Mouse (Mus musculus) c-Kit-negative CD71-positive TER-119-positive erythroid progenitor cells, embryonic 14.5 days (primary cell): Measurements from ENCODE around the gene Pik3cb.

ENCODE experiments used
- DNase-seq: peaks from one replicate; pipeline ENCODE4 v3.0.0-alpha.2; 2013; ENCODE audit warnings: low read depth, low spot score

Pik3cb gene

DNA sequence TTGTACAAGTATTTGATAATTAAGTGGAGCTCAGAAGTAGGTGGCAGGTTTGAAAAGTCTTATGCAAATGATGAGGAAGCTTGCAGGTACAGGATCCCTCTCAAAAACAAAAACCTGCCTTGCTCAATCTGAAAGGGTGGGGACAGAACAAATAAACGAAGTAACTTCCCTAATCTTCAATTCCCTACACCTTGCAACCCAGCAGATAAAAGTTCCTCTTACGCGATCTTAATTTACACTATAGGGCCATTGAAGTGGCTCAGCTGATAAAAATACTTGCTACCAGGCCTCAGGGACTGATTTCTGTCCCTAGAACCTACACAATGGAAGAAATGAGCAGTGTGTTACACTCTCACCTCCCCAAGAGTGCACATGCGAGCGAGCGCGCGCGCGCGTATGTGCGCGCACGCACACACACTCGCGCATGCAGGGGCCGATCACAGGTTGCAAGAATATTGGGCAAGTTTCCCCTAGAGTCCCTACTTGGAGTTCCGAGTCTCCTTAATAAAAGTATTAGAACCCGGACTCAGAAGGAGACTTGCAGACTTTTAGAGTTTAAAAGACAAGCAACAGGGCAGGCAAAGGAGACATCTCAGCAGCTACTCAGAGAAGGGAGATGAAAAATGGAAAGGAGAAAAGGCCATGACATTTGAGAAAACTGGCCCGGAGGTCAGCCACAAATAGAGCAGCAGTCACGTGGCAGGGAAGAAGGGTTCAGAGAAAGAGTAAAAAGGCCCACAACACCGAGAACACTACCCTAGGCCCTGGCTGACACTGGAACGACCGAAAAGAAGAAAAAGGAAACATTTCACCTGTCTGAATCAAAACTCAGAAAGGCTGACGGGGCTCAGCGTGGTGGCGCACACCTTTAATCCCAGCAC lies 6.7 kb upstream of the Pik3cb start:
- no peak for DNase-seq

DNA sequence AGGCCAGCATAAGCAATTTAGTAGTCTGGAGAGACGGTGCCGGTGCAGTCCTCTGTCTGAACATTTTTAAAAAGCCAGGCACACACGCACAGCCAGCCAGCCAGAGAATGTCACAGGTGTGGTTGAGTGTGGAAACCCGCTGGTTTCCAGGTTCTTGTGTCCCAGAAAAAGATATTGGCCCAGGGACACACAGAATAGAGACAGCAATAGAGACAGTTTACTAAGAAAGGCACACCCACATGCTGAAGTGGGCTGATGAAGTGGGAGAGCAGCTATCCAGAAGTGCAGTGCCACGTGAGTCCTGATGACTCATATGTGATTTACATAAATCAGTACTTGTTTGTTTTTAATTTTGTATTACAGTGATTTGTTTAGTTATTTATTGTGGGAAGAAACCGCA lies 5.3 kb upstream of the Pik3cb start:
- DNase-seq: no peak

DNA sequence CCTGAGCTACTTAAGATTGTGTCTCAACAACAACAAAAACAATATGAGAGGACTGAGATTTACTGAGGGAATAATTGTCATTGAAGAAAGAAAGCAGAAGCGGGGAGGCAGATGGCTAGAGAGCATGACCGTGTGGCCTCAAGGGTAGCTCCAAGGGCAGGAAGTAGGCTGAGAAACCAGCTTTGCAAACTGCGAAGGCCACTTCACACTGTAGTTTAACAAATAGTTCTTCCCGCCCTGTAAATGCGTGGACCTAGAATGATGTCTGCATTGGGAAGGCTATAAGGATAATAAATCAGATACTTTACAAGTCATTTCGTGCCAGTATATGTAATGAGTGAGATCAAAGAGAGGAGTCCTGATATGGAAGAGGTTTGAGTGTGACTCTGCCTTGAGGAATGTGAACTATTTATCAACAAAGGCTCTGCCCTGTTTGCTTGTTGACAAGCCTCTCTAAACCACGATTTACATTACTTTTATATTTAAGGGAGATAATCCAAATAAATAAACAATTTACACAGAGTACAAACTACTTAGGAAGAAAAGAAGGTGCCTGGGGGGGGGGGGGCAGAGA lies 4.1 kb upstream of the Pik3cb start:
- no peak for DNase-seq

DNA sequence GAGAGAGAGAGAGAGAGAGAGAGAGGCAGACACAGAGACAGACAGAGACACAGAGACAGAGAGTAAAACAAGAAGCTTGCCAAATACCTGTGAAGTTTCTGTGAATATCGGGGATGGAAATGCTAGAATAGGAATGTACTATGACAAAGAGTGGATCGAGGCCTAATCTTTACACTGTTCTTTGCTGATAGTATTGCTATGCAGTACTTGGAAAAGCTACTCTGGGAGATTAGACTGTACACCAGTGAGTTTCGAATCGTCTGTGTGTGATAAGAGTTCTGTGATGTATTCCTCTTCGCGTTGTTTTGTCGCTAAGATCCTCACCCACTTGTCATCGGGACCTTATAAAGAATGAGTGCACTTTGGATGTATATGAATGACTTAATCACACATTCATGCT lies 1.2 kb upstream of the Pik3cb start:
- no peak for DNase-seq

DNA sequence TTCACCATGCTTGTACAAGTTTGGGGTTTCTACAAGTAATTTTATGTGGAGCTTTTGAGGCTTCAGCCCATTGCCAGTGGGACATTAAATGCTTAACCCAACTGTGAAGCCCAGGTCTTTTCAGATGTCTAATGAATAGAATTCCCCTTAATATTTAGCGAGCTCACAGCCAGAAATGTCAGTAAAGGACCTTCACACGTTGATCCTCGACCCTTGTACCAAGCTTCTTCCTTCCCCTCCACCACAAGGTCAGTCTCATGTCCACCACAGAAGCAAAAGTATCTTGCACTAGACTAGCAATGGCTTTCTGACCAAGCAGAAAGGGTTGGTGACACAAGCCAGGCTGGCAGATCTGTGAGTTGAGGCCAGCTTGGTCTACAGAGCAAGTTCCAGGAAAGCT lies 750 bp upstream of the Pik3cb start:
- DNase-seq: no peak

DNA sequence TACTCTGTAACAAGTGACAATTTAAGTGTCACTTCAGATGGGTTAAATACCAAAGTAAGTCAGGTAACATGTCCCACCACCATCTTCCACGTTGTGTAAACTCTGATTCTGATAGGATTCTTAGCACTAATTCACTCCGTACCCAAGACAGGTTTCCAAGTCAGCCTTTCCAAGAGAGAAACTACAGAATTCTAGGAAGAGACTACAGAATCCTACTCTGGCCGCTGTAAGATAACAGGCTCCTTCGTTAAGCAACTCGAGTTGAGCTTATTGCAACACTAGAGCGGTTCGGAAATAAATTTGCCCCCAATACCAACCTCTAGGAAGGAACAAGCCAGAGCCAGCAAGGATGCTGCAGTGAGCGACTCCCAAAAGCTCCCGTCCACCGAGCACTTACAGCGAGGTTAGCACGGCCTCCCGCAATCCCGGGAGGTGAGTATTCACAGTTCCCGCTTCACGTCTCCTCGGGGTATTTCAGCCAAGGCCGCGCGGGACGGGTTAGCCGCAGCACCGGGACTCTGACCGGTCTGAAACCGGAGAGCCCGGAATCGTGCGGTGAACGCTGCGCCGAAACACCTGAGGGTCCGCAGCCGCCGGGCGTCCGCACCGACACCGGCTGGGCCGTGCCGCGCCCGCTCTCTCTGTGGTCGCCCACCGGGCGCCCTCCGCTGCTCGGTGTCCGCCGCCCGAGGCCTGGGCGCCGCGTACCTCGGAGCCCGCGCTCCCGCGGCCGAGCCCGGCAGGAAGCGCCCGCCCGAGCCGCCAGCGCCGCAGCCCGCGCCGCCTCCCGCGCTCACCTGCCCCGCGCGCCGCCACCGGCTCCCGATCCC lies 1.0 kb downstream of the Pik3cb start:
- DNase-seq: peak; percentile 70

DNA sequence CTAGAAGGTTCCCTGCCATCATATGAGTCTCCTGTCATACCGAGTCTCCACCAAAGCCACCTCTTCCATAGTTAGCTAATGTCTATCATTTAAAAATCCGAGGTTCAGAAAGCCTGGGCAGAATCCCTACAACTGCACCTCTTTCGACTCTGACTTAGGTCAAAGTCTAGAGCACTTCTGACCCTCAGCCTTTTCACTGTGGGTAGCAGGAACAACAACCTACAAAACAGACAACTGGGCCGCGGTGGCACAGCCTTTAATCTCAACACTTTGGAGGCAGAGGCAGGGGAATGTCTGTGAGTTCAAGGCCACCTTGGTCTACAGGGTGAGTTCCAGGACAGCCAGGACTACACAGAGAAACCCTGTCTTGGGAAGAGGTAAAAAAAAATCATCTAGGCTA lies 3.1 kb downstream of the Pik3cb start:
- no peak for DNase-seq

DNA sequence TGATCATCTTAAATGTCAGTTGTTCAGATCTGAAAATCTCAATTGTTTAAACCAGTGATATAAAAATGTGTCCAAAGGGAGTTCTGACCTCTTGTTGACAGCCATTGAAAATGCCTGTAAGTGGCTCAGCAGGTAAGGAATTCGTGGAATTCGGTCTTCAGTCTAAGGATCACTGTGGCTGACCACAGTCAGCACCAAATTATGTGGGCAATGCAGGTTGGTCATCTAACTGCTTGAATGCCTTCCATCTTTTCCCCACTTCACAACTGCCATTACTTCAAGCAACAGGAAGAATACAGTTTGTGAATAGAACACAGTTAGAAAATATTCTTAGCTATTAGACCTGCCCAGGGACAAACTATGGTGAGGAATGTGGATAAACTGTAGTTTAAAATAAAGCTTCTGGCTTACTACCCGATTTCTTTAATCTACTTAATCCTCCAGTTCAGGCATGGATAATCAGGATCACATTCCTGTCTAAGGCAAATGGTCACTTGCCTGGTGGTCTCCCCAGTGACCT lies 8.4 kb downstream of the Pik3cb start:
- no peak for DNase-seq

DNA sequence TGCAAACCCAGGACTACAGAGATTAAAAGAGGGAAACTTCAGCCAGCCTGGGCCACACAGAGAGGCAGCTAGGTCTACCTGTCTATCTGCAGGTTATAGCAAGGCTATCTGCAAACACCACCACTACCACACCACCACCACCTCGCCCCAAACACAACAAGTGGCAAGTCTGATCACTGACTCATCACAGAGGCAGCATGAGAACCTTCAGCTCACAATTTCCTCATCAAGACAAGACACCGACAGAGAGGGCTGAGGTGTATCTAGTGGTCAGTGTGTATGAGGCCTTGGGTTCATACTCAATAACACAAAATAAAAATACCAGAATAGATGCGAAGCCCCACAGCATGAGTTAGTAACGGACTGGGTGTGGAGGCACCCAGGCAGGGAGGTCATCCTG lies 9.3 kb downstream of the Pik3cb start:
- no peak for DNase-seq

DNA sequence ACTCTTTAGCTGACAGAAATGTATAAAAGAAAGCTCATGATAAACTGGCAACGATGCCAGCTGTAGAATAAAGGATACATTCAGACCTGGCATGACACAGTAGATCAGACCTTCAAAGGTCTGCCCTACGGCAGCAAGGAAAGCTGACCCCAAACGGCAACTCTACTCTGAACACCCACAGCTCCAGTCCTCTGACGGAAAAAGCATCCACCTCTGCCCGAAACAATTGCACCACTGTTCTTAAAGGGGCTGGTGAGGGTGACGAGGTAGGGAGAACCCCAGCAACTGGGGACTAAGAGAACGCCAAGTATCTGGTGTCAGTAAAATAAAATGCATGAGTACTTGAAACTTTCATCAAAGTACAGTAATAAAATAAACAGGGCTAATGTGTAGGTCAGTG lies 12.8 kb downstream of the Pik3cb start:
- no peak for DNase-seq

DNA sequence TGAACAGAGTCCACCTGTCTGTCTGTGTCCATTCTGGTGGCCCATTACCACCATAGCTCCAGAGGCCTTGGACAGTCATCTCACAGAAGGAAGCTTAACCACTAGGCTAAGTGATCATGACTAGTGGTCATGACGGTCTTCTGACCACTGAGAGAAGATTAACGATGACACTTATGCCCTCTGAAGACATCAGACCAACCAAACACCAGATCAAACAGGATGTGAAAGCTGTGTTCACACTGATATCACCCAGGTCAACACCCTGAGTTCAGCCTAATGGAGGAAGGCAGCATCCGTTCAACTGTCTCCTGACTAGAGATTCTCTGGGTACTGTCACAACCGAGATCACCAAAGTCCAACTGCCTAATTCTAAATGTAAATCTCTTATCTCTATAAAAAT lies 17.7 kb downstream of the Pik3cb start:
- DNase-seq: no peak

DNA sequence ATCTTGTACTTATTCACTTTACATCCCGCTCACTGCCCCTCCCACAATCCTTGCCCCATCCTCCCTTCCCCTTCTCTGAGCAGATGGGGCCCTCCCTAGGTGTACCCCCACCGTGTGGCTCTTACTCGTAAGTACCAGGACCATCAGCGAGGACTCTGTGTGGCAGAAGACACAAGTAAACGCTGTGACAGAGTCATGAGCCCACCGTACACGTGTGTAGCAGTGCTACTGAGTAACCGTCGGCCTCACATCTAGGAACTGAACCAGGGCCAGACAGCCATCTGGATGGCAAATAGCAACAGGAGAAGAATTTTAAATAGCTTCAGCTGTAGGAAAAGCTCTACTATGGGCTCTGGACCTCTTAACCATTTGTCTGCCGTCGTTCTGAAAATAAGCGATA lies 28.0 kb downstream of the Pik3cb start:
- DNase-seq: no peak

DNA sequence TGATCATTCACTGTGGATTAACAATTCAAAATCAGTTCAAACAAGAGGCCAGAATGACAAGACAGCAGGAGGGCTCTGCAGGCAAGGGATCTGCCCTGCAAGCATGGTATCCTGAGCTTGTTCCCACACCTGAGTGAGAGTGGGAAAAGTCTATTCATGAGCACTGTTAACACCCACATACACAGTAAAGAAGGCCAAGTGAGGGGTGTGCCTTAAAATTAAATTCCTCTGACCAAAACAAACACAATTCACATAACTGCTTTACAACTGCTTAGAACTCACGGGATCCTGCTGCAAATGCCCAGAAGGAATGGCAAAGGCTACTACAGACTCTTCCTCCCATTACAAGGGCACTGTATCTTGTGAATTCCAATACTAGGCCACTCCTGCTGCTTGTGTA lies 29.3 kb downstream of the Pik3cb start:
- DNase-seq: no peak

DNA sequence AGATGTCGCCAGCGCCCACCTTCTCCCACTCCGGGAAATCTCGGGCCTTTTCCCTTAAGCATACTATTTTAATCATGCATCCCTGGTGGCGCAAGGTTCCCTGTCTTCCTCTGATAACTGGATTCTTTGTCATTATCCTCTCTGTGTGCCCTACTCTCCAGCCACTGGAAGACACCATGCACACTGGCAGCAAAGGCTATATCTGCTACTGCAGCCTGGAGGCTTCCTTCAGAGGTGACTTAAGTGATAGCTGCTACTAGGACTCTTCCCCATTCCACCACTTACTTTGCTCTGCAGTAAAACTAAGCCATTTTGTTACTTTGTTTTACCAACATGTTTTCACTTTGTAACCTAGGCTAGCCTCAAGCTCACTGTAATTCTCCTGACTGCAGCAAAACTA lies 30.2 kb downstream of the Pik3cb start:
- DNase-seq: no peak

DNA sequence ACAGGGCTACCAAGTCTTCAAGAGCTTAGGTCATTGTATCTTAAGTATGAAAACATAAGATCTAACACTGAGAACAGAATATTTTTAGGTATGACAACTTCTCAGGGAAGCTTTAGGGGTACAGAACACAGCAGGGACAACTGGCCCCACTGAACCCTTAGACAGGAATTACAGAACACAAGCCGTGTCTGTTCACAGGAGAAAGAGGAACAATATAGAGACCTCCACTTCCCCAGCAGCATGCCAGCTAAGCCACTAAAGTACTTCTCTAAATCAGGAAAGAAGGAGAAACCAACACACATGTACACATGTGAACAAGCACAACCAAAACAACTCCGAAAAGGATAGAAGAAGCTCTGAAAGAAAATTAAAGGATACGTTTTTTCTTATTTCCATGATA lies 30.8 kb downstream of the Pik3cb start:
- DNase-seq: no peak

DNA sequence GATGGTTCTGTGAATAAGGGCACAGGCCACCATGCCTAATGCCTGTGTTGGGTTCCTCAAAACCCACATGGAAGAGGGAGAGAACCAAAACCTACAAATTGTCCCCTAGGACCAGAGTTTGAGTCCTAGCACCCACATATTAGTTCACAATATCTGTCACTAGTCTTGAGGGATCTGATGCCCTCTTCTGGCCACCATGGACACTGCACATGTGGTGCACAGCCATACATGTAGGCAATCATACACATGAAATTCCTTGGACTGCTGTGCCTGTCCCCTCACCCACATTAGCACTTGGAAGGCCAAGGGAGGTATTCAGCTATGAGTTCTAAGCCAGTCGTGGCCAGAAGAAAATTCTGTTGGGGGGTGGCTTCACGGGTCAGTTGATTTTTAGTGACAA lies 36.0 kb downstream of the Pik3cb start:
- DNase-seq: no peak

DNA sequence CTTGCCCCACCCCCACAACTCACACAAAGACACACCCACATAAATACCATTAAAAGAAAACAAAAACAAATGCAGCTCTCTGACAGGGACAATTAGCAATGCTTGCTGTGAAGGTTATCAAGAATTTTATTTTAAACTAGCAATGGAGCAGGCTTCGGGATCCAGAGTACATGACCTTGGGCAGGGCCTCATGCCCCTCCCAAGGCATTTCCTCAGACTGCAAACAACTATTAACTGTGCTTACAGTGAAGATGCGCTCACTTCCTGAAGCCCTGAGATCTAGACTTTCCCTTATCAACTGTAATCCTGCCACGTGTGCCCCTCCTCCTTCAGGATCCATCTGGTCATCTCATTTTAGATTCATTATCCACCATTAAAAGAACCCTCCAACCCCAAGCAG lies 36.6 kb downstream of the Pik3cb start:
- DNase-seq: no peak

DNA sequence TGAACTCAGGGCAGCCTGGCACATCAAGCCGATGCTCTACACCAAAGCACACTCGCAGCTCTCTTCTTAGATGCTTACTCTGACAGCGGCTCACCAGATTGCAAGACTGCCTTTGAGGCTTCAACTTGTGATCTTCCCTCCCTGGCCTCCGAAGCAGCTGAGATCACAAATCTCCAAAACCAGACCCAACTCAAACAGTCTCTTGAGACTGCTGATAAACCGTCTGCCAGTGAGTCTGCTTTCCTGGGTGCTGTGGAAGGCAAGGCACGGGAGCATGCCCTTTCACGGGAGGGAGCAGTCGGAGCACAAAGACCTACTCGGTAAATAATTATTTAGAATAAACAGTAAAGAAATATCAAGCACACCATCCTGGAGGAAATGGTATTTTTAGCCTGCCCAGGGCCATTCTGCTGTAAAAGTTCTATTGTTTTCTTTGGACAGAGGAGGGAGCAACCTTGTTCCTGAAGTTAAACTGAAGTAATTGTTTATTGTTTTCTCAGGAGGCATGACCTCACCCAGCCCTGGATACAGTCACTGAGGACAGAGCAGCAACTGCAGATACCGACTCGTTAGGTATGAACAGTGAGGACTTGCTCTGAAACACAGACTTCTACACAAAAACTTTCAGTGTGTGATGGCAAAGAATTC lies 41.8 kb downstream of the Pik3cb start:
- no peak for DNase-seq

DNA sequence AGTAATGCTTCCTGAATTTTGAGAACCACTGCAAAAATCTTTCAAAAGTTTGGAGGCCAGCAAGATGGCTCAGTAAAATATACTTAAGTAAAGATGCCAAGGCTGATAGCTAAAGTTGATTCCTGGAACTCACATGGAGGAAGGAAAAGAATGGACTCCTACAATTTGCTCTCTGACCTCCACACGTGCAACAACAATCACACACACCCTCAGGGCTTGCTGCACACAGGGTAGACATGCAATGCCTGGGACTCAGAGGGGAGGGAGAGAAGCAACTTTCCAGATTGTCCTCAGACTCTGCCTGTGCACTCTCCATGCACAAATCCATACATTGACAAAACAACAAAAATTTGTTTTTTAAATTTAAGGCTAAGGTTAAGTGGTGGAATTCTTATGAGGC lies 42.8 kb downstream of the Pik3cb start:
- no peak for DNase-seq

DNA sequence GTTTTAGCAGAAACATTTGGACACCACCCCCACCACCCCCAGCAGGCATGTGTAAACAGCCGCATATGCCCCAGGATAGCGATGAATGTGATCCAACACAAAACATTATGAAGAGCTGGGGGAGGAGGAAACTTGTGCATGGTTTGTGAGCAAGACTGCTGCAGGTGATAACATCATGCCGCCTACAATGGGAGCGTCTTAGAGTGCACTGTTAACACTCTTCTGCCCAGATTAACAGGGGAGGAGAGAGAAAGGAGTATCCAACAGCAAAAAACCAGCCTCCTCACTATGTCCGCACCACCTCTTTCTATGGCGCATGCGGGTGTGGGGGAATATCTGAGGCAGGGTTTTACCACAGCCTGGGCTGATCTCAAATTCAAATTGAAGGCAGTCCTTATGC lies 45.2 kb downstream of the Pik3cb start:
- no peak for DNase-seq

DNA sequence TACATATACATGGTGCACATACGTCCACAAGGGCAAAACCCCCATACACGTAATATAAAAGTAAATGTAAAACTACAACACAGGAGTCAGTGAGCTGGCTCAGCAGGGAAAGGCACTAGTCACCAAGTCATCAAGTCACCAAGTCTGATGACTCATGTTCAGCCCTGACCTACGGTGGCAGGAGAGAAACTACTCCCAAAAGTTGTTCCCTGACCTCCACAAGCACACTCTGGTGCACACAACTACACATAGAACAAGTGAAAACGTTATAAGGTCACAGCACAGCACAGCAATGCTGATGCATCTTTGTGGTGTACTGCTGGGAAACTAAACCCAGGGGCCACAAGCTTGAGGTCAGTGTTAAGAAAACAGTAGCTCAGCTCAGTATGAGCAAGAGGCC lies 49.9 kb downstream of the Pik3cb start:
- no peak for DNase-seq

DNA sequence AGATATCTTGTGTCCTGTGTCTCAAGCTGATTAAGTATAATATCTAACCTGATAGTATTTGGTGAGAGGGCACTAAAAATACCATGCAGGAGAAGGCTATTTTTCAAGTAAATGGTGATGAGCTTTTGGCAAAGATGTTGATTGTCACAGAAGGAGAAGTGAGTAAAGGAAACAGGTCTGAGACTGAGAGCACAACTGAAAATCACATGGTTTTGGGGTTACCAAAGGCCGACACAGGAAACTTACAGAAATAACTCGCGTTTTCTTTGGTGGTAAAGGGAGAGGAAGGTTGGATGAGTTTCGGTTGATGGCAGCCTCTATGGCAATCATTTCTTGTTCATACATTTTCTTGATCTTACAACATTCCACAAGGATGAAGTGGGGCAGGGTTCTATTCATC lies 50.5 kb downstream of the Pik3cb start:
- no peak for DNase-seq
